Mouse (Mus musculus) central nervous system, embryonic 11.5 days (tissue): ENCODE results near the gene Cuedc1. TPM values are rescaled to one million over a fixed set of nuclear protein-coding genes. Genes with fewer than 3 reads are reported as not detected.

ENCODE experiments used
- polyA plus RNA-seq: library from polyadenylated mRNA; depleted of rRNA; stranded (reverse); fragments of >200 nt; gene quantifications from 2 replicates; pipeline ENCODE4 v1.2.3, GENCODE M21; 2012; rRNA removed

Cuedc1 gene
- polyA plus RNA-seq: 37.6 and 46.6 TPM in 2 replicates

DNA sequence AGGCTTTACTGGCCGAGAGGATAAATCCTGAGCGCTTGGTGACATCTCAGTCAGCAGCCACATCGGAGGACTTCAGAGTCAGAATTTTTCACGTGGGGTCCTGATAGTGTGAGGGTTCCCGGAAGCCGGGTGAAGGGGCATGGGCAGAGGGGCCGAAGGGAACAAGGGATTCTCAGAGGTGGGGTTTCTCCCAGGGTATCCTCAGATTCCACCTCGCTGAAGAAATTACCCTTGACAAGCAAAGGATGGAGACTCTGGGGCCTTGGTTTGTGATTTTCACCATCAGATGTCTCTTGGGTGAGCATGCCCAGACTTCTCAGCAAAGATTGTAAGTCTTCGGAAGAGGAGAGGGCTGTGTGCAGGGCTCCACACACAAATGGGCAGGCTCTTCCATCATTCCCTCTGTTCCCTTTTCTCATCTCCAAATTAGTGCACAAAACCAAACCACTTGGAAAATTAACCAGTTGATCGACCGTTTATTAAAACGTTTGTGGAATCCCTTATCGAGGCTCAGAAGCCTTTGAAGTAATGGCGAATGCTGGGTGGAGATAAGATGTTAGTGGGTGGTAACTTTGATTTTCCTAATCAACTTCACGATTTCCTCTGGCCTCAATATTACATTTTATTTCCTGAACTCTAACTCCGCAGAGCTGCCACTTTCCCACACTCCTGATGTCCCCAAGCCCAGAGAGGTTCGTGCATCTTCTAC lies at the start of gene Cuedc1:
Gene Cuedc1, plus strand, starts transcription at position 38 of the 709 bp plus-strand sequence.

GRCm38 (mm10) chr11:88067586-88068410 lies 30.1 kb upstream of the Cuedc1 start, which contains the start of gene Vezf1:
TSS of gene Vezf1 (plus strand) at chr11:88068279.

DNA sequence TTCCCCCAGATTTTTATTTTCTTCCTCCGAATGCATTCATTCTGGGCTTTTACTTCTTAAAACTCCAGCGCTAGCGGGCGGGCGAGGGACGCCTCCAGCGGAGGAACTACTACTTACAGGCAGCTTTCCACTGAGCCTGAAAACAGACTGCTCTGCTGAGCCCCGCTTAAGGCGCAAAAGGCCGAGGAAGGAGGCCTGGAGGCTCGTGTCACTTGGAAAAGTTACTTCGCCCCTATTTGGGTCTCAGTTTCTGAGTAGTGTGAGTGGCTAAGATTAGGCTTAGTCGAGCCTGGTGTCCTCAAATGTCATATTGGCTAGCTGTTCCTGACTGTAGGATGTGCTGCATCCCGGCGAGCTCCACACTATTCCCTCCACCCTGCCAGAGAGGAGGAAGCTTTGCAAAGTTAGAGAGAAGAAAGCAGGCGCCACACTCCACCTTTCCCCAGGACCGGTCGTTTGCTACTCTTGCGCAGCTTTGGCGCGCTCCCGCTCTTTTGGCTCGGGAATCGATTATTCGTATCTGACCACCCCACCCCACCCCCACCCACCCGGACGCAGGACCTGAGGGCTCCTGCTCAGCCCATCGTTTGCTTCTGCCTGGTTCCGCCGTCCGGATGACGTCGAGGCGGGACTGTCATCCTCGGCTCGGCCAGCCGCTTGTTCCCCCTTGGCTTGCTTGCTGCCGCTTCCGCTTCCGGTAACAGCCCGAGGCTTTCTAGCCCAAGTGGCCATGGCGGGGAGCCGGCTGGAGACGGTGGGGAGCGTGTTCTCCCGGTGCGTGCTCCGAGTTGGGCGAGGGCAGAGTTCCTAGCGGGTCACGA lies 106.1 kb downstream of the Cuedc1 start, which contains the start of gene Mrps23:
Gene Mrps23, plus strand, starts transcription at position 677 of the 821 bp plus-strand sequence.

Other genes with a start within 250 kb of the Cuedc1 start
- 24.2 and 24.6 TPM in 2 replicates for gene Mks1, start 244.8 kb upstream of the Cuedc1 start, polyA plus RNA-seq
- 0.35 and 0.50 TPM in 2 replicates for gene Epx, start 222.5 kb upstream of the Cuedc1 start, polyA plus RNA-seq
- not detected in 2 replicates for gene Olfr462, start 205.8 kb upstream of the Cuedc1 start, polyA plus RNA-seq
- not detected in 2 replicates for gene Olfr463, start 200.7 kb upstream of the Cuedc1 start, polyA plus RNA-seq
- 0.02 TPM in 1 of 2 replicates, not detected in the other for gene Olfr464, start 177.1 kb upstream of the Cuedc1 start, polyA plus RNA-seq
- 143 and 238 TPM in 2 replicates for gene Dynll2, start 110.5 kb upstream of the Cuedc1 start, polyA plus RNA-seq
- gene Srsf1, start 50.7 kb upstream of the Cuedc1 start, polyA plus RNA-seq: 701 and 860 TPM in 2 replicates
- 34.1 and 59.4 TPM in 2 replicates for gene Vezf1, start 29.8 kb upstream of the Cuedc1 start, polyA plus RNA-seq
- 92.2 and 103 TPM in 2 replicates for gene Mrps23, start 106.3 kb downstream of the Cuedc1 start, polyA plus RNA-seq
- 6.9 and 8.9 TPM in 2 replicates for gene Ccdc182, start 196.0 kb downstream of the Cuedc1 start, polyA plus RNA-seq